ENCODE assay signal across 15 mouse cellular contexts in the genomic region with DNA sequence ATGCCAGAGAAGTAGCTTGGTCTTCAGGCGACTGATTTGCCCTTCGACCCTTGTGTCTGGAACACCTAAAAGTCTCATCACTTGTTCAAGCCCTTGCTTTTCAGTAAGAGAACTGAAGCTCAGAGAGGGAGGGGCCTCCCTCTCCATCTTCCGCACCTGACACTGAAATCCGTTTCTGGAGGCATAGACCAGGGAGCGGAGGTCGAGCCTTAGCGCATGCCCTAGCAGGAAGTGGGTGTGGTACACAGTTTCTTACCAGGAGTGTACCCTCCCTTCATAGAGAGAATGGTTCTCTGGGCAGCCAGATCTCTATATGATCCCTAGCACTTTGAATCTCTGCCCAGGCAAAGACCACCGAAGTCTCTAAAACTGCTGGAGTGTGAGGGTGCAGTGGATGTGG. TPM values are rescaled to one million over a fixed set of nuclear protein-coding genes. Genes with fewer than 3 reads are reported as not detected.
DNase-seq lines count a peak whose midpoint lies in the region; ATAC-seq and TF ChIP-seq lines count a peak whose summit lies in the region.
"Had no signal": no experiment of that assay in that cellular context is flagged by ENCODE, and none has a peak within 500 bp of the region (broad histone marks: within the 10 kb centered on the region; RNA-seq: fewer than 3 reads in every experiment).

No protein-coding gene starts in this region.

- no peak overlapping the region for H3K4me2 ChIP-seq in forebrain, embryonic 15.5 days (replicated peaks)
- no peak overlapping the region for H3K4me2 ChIP-seq in midbrain, embryonic 12.5 days (replicated peaks)
- H3K4me2 ChIP-seq: lung, embryonic 14.5 days had no signal

- peak overlapping the region; percentile 92 for H3K27ac ChIP-seq in left cerebral cortex, adult 2 months
- 0 out of 2 replicates have a peak overlapping the region, but pooled peaks have one; percentile 14 for H3K27ac ChIP-seq in forebrain, embryonic 15.5 days (replicated peaks)
- H3K27ac ChIP-seq in midbrain, embryonic 12.5 days (replicated peaks), result peak overlapping the region; percentile 11; the same call in 1 of the 2 replicates

- DNase-seq in left cerebral cortex, adult 2 months (ENCODE audit: extremely low spot score in 1 of 2, low spot score in 2 of 2), result no peak
- DNase-seq in left cerebral cortex, adult 8-10 months (ENCODE audit: low spot score in 2 of 2), result no peak
- peak; percentile 84 for DNase-seq in thymus, postnatal 14 days
- DNase-seq in cerebellum, postnatal 25 days, result no peak
- no peak for DNase-seq in lung, postnatal 14 days
- DNase-seq in spleen, postnatal 14 days (ENCODE audit: low spot score in 2 of 2), result no peak
- DNase-seq: adrenal gland, postnatal 10 days; cerebellum, adult 9-11 months; heart, adult 11 months; kidney, adult 11 months; lung, embryonic 14.5 days had no signal

- intact Hi-C loops in left cerebral cortex, adult 2 months (cut with DNase I), result loop anchor here (10.0 kb wide), 1 partner anchor 222 kb away; no protein-coding TSS in a partner anchor

- H3K4me3 ChIP-seq in left cerebral cortex, adult 2 months, result no peak overlapping the region
- H3K4me3 ChIP-seq in forebrain, embryonic 15.5 days, result no peak overlapping the region
- no peak overlapping the region for H3K4me3 ChIP-seq in midbrain, embryonic 12.5 days
- H3K4me3 ChIP-seq: erythroblast, embryonic 14.5 days had no signal

- H3K9me3 ChIP-seq in forebrain, embryonic 15.5 days, result no peaks in the 10 kb centered on the region
- H3K9me3 ChIP-seq in midbrain, embryonic 12.5 days, result no peaks in the 10 kb centered on the region
- H3K9me3 ChIP-seq: G1E had no signal

- no peak overlapping the region for H3K9ac ChIP-seq in forebrain, embryonic 15.5 days (replicated peaks)
- H3K9ac ChIP-seq in midbrain, embryonic 12.5 days (replicated peaks), result no peak overlapping the region

- H3K27me3 ChIP-seq in forebrain, embryonic 15.5 days, result no peaks in the 10 kb centered on the region
- H3K27me3 ChIP-seq in midbrain, embryonic 12.5 days, result no peaks in the 10 kb centered on the region

- ATAC-seq in forebrain, embryonic 15.5 days (replicated peaks), result no peak
- ATAC-seq in midbrain, embryonic 12.5 days (ENCODE audit: low FRiP score, low read depth), result no peak

- peaks cover 15% of the 10 kb centered on the region; the same call in 1 of the 2 replicates for H3K36me3 ChIP-seq in forebrain, embryonic 15.5 days
- peaks cover 35% of the 10 kb centered on the region for H3K36me3 ChIP-seq in midbrain, embryonic 12.5 days

- no peak for TF ChIP-seq CTCF in left cerebral cortex, adult 2 months (IDR thresholded peaks at IDR 0.05)

- WGBS in forebrain, embryonic 15.5 days, result 73% methylated on average over 8 of the region's 8 CpGs
- 62% methylated on average over 8 of the region's 8 CpGs for WGBS in midbrain, embryonic 12.5 days

- peaks cover 63% of the 10 kb centered on the region for H3K4me1 ChIP-seq in forebrain, embryonic 15.5 days
- H3K4me1 ChIP-seq in midbrain, embryonic 12.5 days, result peaks cover 39% of the 10 kb centered on the region

RNA-seq across cellular contexts. Expression of gene Wasf2, which starts 57.1 kb away (rescaled TPM):
- total RNA-seq in left cerebral cortex, adult 2 months (2021), result 10 to 100 TPM; 25.7 to 34.3 TPM
- 10 to 100 TPM; 27.4 to 42.1 (median 38.9) TPM for total RNA-seq in left cerebral cortex, adult 8-10 months (2022)
- polyA plus RNA-seq in forebrain, embryonic 15.5 days (2015; fragmentation: Nextera tagmentation; extraction: Ambion mirVana), result 31.8 and 33.6 TPM in 2 replicates
- polyA plus RNA-seq in midbrain, embryonic 12.5 days (2016; fragmentation: Nextera tagmentation; extraction: Ambion mirVana), result 43.5 and 50.0 TPM in 2 replicates

Comparison
In these comparisons a context has a peak if more than half of its experiments do, and no peak if none do; other contexts are left out.
1. H3K27ac ChIP-seq: peak in every context shown above with its lines; median percentile 92 in left cerebral cortex, adult 2 months; 14 in forebrain, embryonic 15.5 days; 11 in midbrain, embryonic 12.5 days.